Mouse (Mus musculus): ENCODE results near the gene Gstm7. TPM values are rescaled to one million over a fixed set of nuclear protein-coding genes. Genes with fewer than 3 reads are reported as not detected.
"Not testable (repeated sequence)": the region's sequence is repeated elsewhere in the genome, so short reads cannot be mapped to it uniquely, and the experiment has no call there.

Gstm7 gene
- 49.9 and 50.8 TPM in 2 replicates for polyA plus RNA-seq (2014; fragmentation: Nextera tagmentation; extraction: Ambion mirVana)

- Histone ChIP-seq H3K36me3 (ENCODE audit: control insufficient read depth, insufficient read depth, low read length) (no peaks in the 10 kb centered on the region), H3K4me1 (ENCODE audit: control insufficient read depth, insufficient read depth, low read length) (no peaks in the 10 kb centered on the region; the same call in 1 of the 2 replicates), H3K4me2 (ENCODE audit: low read depth) (peak within 1 kb of the TSS; percentile 32), H3K27me3 (ENCODE audit: control insufficient read depth, insufficient read depth, low read length) (no peaks in the 10 kb centered on the region), H3K9ac (ENCODE audit: low read length) (peak within 1 kb of the TSS; percentile 16), H3K4me3 (ENCODE audit: low read depth, low read length) (0 out of 2 replicates have a peak within 1 kb of the TSS, but pooled peaks have one; percentile 6), H3K9me3 (ENCODE audit: control insufficient read depth, low read length) (no peaks in the 10 kb centered on the region), H3K27ac (ENCODE audit: low read depth, low read length) (peak within 1 kb of the TSS; percentile 15; the same call in 1 of the 2 replicates)
- WGBS: 8% methylated on average over 10 of the region's 10 CpGs
- DNase-seq (ENCODE audit: low spot score) (peak; percentile 97), ATAC-seq (ENCODE audit: insufficient read depth, low FRiP score, low TSS enrichment) (peak; percentile 96)
These were observed at the start of gene Gstm7 for GRCm38 (mm10) chr3:107931670-107932069. Gstm7 (minus strand) TSS chr3:107931817.

GRCm38 (mm10) chr3:107981261-107981660 lies 49.6 kb upstream of the Gstm7 start:
- ATAC-seq (ENCODE audit: insufficient read depth, low FRiP score, low TSS enrichment): no peak
- Histone ChIP-seq H3K4me3 (ENCODE audit: low read depth, low read length) (no peak overlapping the region), H3K27ac (ENCODE audit: low read depth, low read length) (no peak overlapping the region), H3K9ac (ENCODE audit: low read length) (no peak overlapping the region), H3K4me1 (ENCODE audit: control insufficient read depth, insufficient read depth, low read length) (no peaks in the 10 kb centered on the region), H3K27me3 (ENCODE audit: control insufficient read depth, insufficient read depth, low read length) (no peaks in the 10 kb centered on the region), H3K36me3 (ENCODE audit: control insufficient read depth, insufficient read depth, low read length) (no peaks in the 10 kb centered on the region), H3K4me2 (ENCODE audit: low read depth) (no peak overlapping the region), H3K9me3 (ENCODE audit: control insufficient read depth, low read length) (no peaks in the 10 kb centered on the region)
- 66% methylated on average over 3 of the region's 3 CpGs for WGBS
- DNase-seq (ENCODE audit: low spot score): no peak

GRCm38 (mm10) chr3:107977691-107978090 lies 46.1 kb upstream of the Gstm7 start:
- H3K36me3 ChIP-seq (ENCODE audit: control insufficient read depth, insufficient read depth, low read length): no peaks in the 10 kb centered on the region
- no peak for ATAC-seq (ENCODE audit: insufficient read depth, low FRiP score, low TSS enrichment)
- no peak for DNase-seq (ENCODE audit: low spot score)
- H3K9me3 ChIP-seq (ENCODE audit: control insufficient read depth, low read length): no peaks in the 10 kb centered on the region
- no peak overlapping the region for H3K4me3 ChIP-seq (ENCODE audit: low read depth, low read length)
- no peaks in the 10 kb centered on the region for H3K4me1 ChIP-seq (ENCODE audit: control insufficient read depth, insufficient read depth, low read length)
- no peak overlapping the region for H3K4me2 ChIP-seq (ENCODE audit: low read depth)
- WGBS: 85% methylated on average over 3 of the region's 3 CpGs
- no peaks in the 10 kb centered on the region for H3K27me3 ChIP-seq (ENCODE audit: control insufficient read depth, insufficient read depth, low read length)
- no peak overlapping the region for H3K27ac ChIP-seq (ENCODE audit: low read depth, low read length)
- H3K9ac ChIP-seq (ENCODE audit: low read length): no peak overlapping the region

DNA sequence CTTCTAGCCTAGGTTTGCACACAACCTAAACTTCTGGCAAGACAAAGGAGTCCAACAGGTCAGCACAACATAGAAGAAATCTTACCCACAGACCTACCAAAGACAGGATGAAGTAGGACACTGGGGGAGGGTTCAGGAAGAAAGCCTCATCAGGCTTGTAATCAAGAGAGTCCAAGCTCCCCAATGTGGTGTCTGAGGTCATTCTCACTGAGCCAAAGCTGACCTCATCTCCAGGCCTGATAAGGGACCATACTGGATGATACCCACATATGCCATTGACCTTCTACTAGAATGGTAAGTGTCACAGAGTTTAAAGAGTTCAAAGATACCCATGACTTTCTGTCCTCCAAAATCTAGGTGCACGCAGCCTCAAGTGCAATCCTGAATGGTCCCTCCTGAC lies 42.6 kb upstream of the Gstm7 start:
- Histone ChIP-seq H3K9ac (ENCODE audit: low read length) (no peak overlapping the region), H3K27me3 (ENCODE audit: control insufficient read depth, insufficient read depth, low read length) (no peaks in the 10 kb centered on the region), H3K36me3 (ENCODE audit: control insufficient read depth, insufficient read depth, low read length) (no peaks in the 10 kb centered on the region), H3K4me3 (ENCODE audit: low read depth, low read length) (no peak overlapping the region), H3K4me2 (ENCODE audit: low read depth) (no peak overlapping the region), H3K4me1 (ENCODE audit: control insufficient read depth, insufficient read depth, low read length) (no peaks in the 10 kb centered on the region), H3K27ac (ENCODE audit: low read depth, low read length) (no peak overlapping the region), H3K9me3 (ENCODE audit: control insufficient read depth, low read length) (no peaks in the 10 kb centered on the region)
- WGBS: 96% methylated on average over 1 of the region's 1 CpGs
- DNase-seq (ENCODE audit: low spot score): no peak
- ATAC-seq (ENCODE audit: insufficient read depth, low FRiP score, low TSS enrichment): no peak

GRCm38 (mm10) chr3:107972070-107972469 lies 40.5 kb upstream of the Gstm7 start:
- Histone ChIP-seq H3K9me3 (ENCODE audit: control insufficient read depth, low read length) (no peaks in the 10 kb centered on the region), H3K36me3 (ENCODE audit: control insufficient read depth, insufficient read depth, low read length) (no peaks in the 10 kb centered on the region), H3K4me3 (ENCODE audit: low read depth, low read length) (no peak overlapping the region), H3K27me3 (ENCODE audit: control insufficient read depth, insufficient read depth, low read length) (no peaks in the 10 kb centered on the region), H3K4me2 (ENCODE audit: low read depth) (no peak overlapping the region), H3K9ac (ENCODE audit: low read length) (no peak overlapping the region), H3K4me1 (ENCODE audit: control insufficient read depth, insufficient read depth, low read length) (no peaks in the 10 kb centered on the region), H3K27ac (ENCODE audit: low read depth, low read length) (no peak overlapping the region)
- ATAC-seq (ENCODE audit: insufficient read depth, low FRiP score, low TSS enrichment) (no peak), DNase-seq (ENCODE audit: low spot score) (no peak)
- WGBS: 92% methylated on average over 3 of the region's 3 CpGs

DNA sequence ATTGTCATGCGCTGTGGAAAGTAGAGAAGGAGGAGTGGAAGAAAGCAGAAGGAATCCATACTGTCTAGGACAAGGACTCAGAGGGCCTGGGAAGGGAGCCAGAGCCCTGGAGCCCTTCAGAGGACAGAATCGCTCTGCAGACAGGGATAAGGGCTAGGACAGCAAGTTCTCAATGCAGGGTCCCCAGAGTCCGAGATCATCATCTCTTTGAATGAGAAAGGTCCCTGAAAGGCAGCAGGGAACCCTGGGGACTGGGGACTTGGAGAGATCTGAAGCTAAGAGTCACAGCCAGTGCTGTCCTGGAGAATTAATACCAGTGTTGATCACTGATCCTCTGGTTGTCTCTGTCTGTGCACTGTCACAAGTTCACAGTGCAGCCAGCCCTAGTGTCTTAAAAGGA lies 39.5 kb upstream of the Gstm7 start:
- not testable (repeated sequence) for H3K4me3 ChIP-seq (ENCODE audit: low read depth, low read length); H3K27ac ChIP-seq (ENCODE audit: low read depth, low read length); DNase-seq (ENCODE audit: low spot score); H3K27me3 ChIP-seq (ENCODE audit: control insufficient read depth, insufficient read depth, low read length); ATAC-seq (ENCODE audit: insufficient read depth, low FRiP score, low TSS enrichment); H3K9ac ChIP-seq (ENCODE audit: low read length); H3K4me2 ChIP-seq (ENCODE audit: low read depth); H3K9me3 ChIP-seq (ENCODE audit: control insufficient read depth, low read length); H3K4me1 ChIP-seq (ENCODE audit: control insufficient read depth, insufficient read depth, low read length); H3K36me3 ChIP-seq (ENCODE audit: control insufficient read depth, insufficient read depth, low read length)
- 58% methylated on average over 3 of the region's 3 CpGs for WGBS

DNA sequence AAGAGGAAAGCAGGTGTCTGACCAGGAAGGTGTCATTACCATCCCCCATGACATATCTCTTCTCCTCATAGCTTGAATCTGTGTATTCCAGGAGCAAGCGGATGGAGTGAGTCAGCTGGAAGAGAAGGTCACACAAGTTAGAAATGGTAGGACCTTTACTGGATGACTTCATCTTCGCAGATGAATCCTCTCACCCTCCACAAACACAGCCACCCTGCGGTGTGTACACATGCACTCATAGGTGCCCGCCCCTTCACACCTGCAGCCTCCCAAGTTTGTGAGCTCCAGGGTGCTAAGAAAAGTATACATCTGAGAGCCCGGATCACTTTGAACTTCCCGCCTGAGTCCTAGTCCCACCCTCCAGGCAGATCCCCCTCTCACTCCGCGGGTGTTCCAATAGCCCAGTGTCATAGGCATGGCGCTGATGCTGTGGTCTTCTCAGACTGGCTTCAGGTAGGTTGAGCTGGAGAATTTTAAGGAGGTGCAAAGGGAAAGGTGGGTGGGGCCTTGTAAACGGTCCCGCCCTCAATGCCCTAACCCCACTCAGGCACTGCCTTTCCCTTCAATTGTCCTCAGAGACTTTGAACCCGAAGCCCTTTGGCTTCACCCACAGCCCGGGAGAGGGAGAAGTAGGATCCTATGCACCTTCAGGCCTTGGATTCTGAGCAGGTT lies 37.2 kb upstream of the Gstm7 start, which contains the start of gene Gstm3:
Gstm3 (minus strand) TSS at position 560 of the 672 bp plus-strand sequence.
- Histone ChIP-seq H3K4me1 (ENCODE audit: control insufficient read depth, insufficient read depth, low read length) (no peaks in the 10 kb centered on the region), H3K27me3 (ENCODE audit: control insufficient read depth, insufficient read depth, low read length) (no peaks in the 10 kb centered on the region), H3K9me3 (ENCODE audit: control insufficient read depth, low read length) (no peaks in the 10 kb centered on the region), H3K4me2 (ENCODE audit: low read depth) (no peak within 1 kb of the TSS), H3K36me3 (ENCODE audit: control insufficient read depth, insufficient read depth, low read length) (no peaks in the 10 kb centered on the region), H3K9ac (ENCODE audit: low read length) (no peak within 1 kb of the TSS), H3K4me3 (ENCODE audit: low read depth, low read length) (no peak within 1 kb of the TSS), H3K27ac (ENCODE audit: low read depth, low read length) (no peak within 1 kb of the TSS)
- ATAC-seq (ENCODE audit: insufficient read depth, low FRiP score, low TSS enrichment): no peak
- 56% methylated on average over 13 of the region's 13 CpGs for WGBS
- DNase-seq (ENCODE audit: low spot score): no peak

DNA sequence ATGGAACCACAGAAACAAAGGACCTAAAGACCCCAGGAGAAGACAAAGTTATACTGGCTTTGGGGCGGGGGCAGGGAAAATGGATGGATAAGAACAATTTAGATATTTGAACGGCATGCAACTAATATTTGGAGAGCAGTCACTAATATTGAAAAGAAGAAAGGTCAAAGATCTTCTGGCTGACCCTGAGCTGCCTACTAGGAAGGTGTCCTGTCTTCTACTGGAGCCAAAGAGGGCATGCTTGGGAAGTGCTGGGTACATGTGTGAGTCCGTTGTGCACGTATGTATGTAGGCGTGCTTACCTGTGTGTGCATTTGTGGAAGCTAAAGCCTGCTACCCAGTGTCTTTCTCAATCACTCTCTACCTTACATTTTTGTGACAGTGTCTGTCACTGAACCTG lies 35.0 kb upstream of the Gstm7 start:
- Histone ChIP-seq H3K9ac (ENCODE audit: low read length) (no peak overlapping the region), H3K36me3 (ENCODE audit: control insufficient read depth, insufficient read depth, low read length) (no peaks in the 10 kb centered on the region), H3K4me3 (ENCODE audit: low read depth, low read length) (no peak overlapping the region), H3K4me2 (ENCODE audit: low read depth) (no peak overlapping the region), H3K27me3 (ENCODE audit: control insufficient read depth, insufficient read depth, low read length) (no peaks in the 10 kb centered on the region), H3K27ac (ENCODE audit: low read depth, low read length) (no peak overlapping the region), H3K4me1 (ENCODE audit: control insufficient read depth, insufficient read depth, low read length) (no peaks in the 10 kb centered on the region), H3K9me3 (ENCODE audit: control insufficient read depth, low read length) (no peaks in the 10 kb centered on the region)
- ATAC-seq (ENCODE audit: insufficient read depth, low FRiP score, low TSS enrichment) (no peak), DNase-seq (ENCODE audit: low spot score) (no peak)
- WGBS: 97% methylated on average over 5 of the region's 5 CpGs

- H3K27me3 ChIP-seq (ENCODE audit: control insufficient read depth, insufficient read depth, low read length): no peaks in the 10 kb centered on the region
- no peak overlapping the region for H3K4me2 ChIP-seq (ENCODE audit: low read depth)
- ATAC-seq (ENCODE audit: insufficient read depth, low FRiP score, low TSS enrichment) (no peak), DNase-seq (ENCODE audit: low spot score) (no peak)
- no peaks in the 10 kb centered on the region for H3K36me3 ChIP-seq (ENCODE audit: control insufficient read depth, insufficient read depth, low read length)
- no peaks in the 10 kb centered on the region for H3K9me3 ChIP-seq (ENCODE audit: control insufficient read depth, low read length)
- 78% methylated on average over 1 of the region's 1 CpGs for WGBS
- H3K4me1 ChIP-seq (ENCODE audit: control insufficient read depth, insufficient read depth, low read length): no peaks in the 10 kb centered on the region
- H3K27ac ChIP-seq (ENCODE audit: low read depth, low read length): no peak overlapping the region
- H3K9ac ChIP-seq (ENCODE audit: low read length): no peak overlapping the region
- H3K4me3 ChIP-seq (ENCODE audit: low read depth, low read length): no peak overlapping the region
These were observed 34.0 kb upstream of the Gstm7 start for GRCm38 (mm10) chr3:107965592-107965991.
